Mouse (Mus musculus) urinary bladder, adult 18-20 months (tissue): ENCODE measurements around the gene Arpc3.

Experiments used
- DNase-seq, 2 experiments: peaks; one replicate each; pipeline ENCODE4 v3.0.0; 2022; ENCODE audit warnings: low spot score in 2 of 2, mixed read lengths in 2 of 2

Gene Arpc3

DNA sequence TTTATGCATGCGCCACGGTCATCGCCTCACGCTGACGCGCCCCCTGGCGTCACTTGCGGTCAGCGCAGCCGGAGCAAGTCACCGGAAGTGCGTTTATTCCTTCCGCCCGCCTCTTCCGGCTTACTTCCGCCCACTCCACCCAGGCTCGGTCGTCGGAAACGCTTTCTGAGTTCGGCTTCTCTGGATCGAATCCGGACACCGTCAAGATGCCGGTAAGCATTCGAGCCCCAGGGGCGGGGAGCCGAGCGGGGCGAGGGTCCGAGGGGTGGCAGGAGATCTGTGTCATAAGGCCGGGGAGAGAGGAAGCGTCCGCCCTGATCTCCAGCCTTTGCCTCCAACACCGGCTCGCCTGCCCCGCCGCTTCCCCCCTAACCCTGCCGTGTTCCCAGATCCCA is at the start of gene Arpc3:
Gene Arpc3 (plus strand): TSS at position 93 of the 395 bp plus-strand sequence.
- peak; percentile 85 to 86 for DNase-seq

DNA sequence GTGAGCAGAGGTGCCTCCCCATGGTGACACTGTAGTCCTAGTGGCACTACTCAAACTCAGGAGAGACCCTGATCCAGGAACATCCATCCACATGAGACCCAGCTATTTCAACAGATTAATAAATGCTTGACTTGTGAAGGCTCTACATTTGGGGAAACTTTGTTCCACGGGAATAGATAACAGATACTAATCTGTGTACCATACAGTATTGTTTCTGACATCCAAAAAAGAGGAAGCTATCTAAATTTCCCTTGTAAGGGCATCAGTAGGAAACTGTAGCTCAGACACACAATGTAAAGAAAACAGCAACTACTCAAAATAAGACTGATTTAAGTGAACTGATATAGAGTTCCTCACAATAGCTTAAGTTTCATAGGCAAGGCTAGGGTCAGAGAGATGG is 48.8 kb upstream of the Arpc3 start:
- no peak for DNase-seq

DNA sequence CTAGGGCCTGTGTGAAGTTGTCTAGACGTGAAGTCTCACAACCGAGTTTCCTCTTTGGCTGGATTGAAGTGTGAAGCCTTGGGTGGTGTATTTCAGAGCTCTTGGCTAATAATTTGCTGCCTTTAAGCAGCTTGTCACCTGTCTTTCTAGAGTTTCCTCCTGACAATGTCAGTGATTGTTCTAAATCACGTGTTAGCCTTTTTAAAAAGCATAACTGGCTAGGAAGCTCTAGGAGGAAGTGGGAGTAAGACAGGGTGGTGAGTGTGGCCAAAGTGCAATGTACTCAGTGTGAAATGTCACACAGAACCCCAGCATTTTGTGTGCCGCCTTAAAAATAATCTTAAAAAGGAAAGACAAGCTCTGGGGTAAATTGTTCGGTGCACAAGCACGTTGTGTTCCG is 47.9 kb upstream of the Arpc3 start:
- DNase-seq = no peak

DNA sequence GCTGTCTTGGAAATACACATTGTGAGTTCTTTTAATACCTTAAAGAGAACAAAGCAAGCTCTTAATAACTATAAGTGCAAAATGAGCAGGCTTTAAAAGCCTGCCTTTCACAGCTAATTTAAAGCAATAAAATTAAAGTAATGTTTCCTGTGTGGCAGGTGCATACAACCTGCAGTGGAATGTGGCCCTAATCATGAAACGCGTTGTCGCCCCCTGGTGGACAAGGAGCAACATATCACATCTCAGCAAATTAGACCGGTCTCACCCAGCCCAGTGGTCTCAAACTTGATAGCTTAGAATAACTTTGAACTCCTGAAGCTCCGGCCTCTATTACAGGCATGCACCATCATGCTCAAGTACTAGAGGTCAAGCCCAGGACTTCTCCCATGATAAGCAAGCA is 47.4 kb upstream of the Arpc3 start:
- DNase-seq = peak; percentile 48 to 57

DNA sequence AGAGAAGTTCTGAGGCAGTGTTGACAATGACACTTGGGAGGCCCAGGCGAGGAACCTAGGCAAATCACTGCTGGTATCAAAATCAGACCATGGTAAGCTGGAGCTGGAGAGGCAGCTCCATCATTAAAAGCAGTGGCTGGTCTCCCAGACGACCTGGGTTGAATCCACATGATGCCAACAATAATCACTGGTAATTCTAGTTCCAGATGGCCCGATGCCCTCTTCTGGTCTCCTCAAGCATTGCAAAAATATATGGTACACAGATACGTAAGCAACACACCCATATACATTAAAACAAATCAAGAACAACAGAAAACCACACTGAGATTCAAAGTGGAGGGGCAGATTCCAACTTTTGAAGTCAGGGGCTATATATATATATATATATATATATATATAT is 45.9 kb upstream of the Arpc3 start:
- DNase-seq = no peak

DNA sequence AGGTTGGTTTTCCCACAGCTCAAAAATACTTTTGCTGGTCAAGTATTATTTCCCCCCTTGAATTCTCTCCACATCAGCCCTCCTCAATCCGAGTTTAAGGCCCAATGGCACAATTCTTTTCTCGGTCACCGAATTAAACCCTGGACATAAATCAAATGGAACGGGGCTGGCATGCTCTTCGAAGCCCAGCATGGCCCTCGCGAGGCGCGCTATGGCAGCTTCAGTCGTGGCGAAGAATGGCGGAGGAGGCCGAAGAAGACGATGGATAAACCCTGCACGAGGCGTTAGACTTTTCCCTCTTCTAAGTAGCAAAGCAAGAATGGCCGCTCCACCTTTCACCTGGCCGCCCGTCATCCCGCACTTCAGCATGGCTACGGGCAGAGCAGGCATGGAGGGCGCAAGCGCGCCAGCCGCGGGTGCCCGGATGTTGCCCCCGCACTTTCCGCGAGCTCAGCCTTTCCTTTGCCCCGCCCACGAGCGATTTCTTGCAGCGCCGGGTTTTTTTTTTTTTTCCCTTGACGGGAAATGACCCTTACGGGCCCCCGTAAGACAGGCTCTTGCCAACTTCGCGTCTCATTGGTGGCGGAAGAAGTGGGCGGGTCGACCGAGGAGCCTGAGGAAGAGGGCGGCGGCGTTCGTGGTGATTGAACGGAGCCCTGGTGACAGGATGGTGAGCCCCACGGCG is 37.7 kb upstream of the Arpc3 start, which contains the start of the genes Rad9b and Vps29:
Gene Rad9b (minus strand): TSS at position 427 of the 685 bp plus-strand sequence.
Gene Vps29 (plus strand): TSS at position 563 of the 685 bp plus-strand sequence.
- DNase-seq = peak; percentile 92 to 96

DNA sequence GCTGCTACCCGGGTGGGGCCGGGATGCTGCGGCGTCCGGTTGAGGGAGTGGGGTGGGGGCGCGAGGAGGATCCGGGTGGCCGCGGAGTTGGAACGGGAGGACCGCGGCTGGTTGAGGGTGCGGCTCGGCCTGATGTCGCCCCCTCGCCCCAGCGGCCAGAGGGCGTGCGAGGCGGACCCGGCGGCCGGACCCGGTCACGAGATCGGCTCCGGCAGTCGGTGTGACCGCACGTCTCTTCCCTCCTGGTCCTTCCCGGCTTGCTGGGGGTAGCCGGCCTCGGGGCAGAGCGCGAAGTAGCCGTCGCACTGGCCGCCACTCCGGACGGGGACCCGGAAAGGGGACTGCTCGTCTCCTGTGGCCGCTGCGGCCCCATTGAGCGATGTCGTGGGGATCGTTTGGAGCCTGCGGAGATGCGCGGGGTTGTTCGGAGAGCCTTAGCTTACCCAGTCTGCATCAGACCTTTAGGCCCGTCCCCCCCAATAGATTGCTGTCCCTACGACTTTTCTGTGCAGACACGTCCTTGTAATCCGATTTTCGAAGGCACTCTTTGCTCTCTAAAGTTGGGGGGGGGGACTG is 37.1 kb upstream of the Arpc3 start:
- no peak for DNase-seq

DNA sequence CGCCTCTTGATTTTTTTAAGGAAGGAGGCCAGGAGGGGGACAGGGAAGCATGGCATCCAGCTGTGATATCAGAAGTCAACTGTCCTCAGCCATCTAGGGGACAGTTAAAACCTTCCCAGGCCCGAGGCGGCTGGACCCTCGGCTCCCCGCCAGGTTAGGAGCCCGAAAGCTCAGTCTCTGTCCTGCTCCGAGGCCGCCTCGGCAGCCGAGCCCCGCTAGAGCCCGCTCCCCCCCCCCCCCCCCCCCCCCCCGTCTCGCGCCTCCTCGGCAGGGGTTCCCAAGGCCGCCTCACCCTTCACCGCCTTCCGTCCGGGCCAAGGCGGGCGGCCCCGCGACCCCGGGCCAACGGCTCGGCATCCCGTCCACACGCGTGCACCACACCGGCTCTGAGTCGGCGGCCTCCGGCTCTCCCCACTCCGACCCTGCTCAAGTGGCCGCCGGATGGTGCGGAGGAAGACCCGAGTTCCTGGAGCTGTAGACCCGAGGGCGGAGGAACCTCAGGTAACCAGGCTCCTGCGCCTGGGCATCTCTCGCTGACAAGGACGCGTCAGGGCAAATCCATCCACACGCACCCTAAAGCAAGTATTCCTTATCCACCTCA is 20.0 kb upstream of the Arpc3 start, which contains the start of gene Gpn3:
Gene Gpn3 (plus strand): TSS at position 286 of the 601 bp plus-strand sequence.
- DNase-seq = peak in 1 of 2 experiments; percentile 25

DNA sequence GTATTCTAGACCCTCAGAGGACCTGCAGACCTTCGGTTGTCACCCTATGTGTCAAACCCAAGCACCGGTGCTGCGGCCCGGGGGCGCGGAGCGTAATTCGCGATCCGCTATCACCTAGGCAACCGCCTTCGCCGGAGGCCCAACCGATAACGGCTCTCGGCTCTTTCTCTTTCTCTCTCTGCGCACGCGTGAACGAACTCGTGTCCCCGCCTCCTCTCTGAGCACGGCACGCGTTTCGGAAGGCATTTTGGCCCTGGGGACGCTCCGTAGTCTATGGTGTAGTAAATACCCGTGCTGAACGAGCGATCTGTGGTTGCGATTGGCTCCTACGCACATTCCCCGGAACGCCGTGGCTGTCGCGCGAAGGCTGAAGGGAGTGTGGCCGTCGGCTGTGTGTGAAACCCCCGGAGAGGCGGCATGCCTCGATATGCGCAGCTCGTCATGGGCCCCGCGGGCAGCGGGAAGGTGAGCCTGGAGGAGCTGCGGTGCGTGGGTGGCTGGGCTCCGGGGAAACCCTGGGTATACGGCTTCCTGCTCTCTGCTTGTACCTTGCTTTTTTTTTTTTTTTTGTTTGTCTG is 19.4 kb upstream of the Arpc3 start, which contains the start of gene Fam216a:
Gene Fam216a (minus strand): TSS at position 173 of the 578 bp plus-strand sequence.
- peak; percentile 99 for DNase-seq

DNA sequence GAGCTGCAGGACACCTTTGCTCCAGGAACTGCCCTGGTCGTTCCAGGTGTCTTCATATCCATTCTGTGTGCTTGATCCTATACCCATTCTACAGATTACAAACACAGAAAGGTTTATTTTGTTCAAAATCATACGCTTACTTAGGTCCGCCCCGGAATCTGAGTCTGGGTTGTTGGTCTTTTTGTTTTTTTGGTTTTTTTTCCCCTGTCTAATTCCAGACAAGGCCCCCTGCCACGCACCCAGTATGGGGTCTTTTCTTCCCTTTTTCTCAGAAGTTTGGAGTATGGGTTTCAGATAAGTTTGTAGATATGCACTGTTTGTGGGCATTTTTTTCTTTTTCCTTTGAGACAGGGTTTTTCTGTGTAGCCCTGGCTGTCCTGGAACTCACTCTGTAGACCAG is 18.8 kb upstream of the Arpc3 start:
- DNase-seq = no peak

DNA sequence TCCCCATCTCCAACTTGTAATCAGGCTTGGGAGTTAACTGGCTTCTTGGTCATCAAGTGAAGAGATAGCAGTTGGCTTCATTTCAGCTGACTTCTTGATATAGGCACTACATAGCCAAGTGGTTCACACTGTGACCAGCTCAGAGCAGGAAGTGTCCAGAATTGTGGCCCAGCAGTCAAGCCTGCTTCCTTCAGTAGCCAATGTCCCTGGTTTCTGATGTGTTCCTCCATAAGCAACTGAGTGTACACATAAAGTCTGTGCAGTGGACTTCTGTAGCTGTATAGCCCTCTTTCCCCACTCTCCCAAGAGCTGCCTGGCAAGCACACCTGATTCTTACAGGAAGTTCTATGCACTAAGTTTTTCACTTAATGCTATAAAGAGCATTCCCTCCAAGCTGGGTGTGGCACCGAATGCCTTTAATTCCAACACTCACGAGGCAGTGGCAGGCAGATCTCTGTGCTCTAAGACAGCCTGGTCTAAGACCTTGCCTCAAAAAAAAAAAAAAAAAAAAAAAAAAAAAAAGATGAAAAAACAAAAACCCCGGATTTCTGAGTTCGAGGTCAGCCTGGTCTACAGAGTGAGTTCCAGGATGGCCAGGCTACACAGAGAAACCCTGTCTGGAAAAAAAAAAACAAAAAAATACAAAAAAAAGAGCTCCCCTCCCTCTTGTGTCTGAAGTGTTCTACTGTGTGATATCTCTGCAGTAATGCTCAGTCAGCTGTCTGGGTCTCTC is 14.4 kb upstream of the Arpc3 start:
- DNase-seq = no peak

DNA sequence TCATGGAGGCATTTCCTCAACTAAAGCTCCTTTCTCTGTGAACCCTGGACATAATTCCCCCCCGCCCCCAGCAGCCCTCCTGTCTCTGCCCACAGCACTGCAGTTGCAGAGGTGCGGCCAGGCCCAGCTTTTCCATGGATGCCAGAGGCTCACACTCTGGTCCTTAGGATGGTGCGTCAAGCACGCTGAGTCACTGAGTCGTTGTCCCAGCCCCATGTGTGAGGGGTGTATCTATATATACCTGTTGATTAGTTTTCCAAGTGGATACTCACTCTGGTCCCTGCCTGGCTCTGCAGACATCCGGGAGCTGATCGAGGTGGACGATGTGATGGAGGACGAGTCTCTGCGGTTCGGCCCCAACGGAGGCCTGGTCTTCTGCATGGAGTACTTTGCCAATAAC is 13.5 kb upstream of the Arpc3 start:
- no peak for DNase-seq

DNA sequence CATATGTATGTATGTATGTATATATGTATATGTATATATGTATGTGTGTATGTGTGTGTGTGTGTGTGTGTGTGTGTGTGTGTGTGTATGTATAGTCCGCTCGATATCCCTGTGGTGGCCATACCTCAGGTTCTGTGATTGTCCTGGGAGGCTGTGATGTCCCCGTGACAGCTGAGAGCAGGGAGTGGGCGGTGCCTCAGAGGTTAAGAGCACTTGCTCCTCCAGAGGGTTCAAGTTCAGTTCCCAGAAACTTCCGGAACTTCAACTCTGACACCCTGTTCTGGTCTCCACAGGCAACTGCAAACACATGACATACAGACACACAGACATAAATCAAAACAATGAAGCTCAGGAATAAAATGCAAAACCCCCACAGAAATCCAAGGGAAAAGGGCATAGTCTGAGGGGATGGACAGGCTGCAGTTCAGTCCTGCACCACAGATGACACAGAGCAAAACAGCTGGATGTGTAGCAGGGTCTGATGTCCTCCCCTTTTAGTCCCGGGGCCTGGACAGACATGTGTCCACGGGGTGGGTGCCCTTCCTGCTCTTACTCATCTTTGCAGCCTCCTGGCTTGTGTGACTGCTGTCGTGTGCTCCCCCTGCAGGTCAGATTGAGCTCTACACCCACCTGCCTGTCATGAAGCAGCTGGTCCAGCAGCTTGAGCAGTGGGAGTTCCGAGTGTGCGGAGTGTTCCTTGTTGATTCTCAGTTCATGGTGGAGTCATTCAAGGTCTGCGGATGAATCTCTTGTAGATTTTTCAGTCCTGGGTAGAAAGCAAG is 12.1 kb upstream of the Arpc3 start:
- peak in 1 of 2 experiments; percentile 48 for DNase-seq

DNA sequence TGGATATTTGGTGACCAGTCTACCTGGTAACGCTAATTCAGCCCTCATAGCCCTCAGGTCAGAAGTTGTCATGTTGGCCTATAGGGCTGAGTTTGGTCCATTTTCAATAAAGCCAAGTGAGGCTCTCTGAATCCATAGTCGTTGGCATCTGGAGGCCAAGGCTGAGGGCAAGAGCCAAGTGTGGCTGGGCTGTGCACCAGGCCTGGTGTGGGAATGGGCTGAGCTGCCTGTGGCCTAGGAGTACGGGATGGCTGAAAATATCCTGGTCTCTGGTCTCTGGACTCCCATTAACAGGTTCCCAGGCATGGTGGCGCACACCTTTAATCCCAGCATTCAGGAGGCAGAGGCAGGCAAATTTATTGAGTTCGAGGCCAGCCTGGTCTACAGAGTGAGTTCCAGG is 1.7 kb upstream of the Arpc3 start:
- DNase-seq = no peak

DNA sequence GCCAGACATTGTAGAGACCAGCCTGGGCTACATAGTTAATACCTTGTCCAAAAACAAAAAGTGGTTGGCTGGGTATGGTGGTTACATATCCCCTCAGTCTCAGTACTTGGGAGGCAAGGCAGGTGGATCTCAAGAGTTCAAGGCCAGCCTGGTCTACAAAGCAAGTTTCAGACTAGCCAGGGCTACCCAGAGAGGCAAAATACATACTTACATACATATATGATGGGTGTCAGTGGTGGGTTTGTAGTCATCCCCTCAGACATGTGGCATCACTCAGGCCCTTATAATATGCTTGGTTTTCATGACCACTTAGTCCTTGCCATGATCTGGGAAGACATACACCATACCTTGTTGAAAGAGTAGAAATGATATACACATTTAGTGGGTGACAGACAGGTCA is 1.0 kb upstream of the Arpc3 start:
- DNase-seq = no peak

DNA sequence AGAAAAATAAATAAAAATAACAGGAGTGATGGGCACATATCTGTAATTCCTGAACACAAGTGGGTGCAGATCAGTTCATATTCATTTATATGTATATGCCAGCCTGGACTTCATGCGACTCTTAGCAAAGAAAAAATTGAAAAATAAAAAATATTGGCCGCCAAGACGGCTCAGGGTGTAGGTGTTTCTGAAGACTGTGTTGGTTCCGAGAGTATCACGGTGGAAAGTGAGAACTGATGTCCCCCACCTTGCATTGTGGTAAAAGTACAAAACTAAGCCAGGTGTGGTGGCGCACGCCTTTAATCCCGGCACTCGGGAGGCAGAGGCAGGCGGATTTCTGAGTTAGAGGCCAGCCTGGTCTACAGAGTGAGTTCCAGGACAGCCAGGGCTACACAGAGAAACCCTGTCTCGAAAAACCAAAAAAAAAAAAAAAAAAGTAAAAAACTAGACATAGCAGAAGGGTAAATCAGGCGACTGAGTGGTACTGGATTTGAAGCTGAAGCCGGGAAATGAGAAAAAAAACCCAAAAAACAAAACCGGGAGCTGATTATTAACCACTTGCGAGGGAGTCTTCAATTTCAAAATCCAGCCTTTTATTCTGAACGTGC is 396 bp upstream of the Arpc3 start:
- DNase-seq = no peak

DNA sequence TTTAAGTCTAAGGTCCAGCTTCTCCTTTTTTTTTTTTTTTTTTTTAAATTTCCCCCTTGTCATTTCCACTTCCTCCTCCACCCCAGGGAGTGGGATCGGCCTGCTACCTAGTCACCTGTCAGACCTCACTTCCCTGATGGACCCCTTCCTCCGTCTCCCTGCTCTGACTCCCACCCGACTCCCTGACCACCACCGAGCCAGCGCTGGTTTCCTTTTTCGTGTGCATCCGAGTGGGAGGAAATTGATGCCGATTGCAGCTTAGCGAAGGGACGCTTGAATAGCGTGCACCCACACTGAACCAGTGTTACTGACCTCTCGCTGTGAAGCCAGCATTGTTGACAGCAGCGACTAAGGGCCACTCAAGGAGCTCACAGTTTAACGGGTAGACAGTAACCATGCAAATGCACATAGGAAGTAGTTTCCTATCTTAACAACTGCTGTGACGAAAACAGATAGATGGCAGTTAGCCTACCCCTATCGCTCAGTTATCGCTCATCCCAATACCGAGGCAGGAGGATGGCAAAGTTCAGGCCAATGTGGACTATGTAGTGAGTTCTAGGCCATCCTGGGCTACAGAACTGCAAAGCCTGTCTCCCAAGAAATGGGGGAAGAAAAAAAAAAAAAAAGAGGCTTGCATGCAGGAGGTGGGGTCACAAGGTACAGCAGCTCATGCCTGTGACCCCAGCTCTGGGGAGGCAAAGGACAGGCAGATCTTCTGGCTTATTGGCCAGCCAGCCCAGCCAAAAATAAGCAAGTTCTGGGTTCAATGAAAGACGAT is 738 bp downstream of the Arpc3 start:
- no peak for DNase-seq

DNA sequence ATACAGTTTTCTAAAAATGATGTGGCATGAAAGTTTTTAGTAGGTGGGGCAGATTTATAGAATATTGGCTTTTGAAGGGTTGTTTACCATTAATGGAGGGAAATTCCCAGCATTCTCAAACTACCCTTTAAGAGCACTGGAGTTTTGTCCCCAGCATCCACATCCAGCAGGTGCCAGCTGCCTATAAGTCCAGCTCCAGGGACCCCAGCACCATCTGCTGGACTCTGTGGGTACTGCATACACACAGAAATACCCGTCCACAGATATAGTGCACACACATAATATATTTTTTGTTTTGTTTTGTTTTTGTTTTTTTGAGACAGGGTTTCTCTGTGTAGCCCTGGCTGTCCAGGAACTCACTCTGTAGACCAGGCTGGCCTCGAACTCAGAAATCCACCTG is 2.2 kb downstream of the Arpc3 start:
- DNase-seq = peak in 1 of 2 experiments; percentile 54

DNA sequence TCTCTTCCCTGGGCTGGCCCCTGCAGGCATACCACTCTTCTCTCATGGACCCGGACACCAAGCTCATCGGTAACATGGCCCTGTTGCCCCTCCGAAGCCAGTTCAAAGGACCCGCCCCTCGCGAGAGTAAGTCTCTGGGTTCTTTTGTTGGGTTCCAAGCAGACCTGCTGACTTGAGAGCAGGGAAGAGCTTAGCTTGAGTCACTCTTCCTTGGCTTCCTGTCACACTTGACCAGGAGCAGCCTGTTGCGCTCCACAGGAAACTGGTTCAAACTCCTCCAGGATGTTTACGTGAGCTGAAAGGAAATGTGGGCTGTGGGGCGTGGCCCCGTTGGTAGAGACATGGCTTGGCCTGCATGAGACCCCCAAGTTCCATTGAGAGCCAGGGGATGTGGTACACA is 5.1 kb downstream of the Arpc3 start:
- no peak for DNase-seq

DNA sequence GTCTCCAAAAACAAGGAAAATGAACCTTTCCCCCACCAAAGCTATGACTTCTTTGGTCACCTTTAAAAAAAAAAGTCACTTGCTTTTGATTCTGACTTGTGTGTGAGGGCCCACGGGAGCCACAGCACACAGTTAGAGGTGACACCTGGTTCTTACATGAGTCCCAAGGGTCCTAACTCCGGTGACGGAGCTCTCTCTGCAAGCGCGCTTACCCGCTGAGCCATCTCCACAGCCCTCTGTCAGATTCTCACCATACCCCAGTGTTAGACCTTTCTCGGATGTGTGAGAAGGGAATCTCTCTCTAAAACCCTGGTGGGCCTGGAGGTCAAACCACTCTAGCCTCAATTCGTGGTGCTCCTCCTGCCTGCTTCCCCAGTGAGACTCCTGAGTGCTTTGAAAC is 5.8 kb downstream of the Arpc3 start:
- no peak for DNase-seq
